Mouse (Mus musculus): Measurements from ENCODE around the gene Gart. TPM values are rescaled to one million over a fixed set of nuclear protein-coding genes. Genes with fewer than 3 reads are reported as not detected.
A peak's percentile ranks its signal among the peaks of the same experiment; 100 is the strongest.

The Gart gene
- total RNA-seq, 1 experiment from 2014 or later: 124 TPM

GRCm38 (mm10) chr16:91609501-91610245 lies 37.1 kb downstream of the Gart start:
- peak; percentile 64 for DNase-seq

GRCm38 (mm10) chr16:91606958-91607357 lies 39.8 kb downstream of the Gart start:
- no peak for DNase-seq

- peak; percentile 24 for DNase-seq
These were observed 41.6 kb downstream of the Gart start for GRCm38 (mm10) chr16:91605156-91605555.

GRCm38 (mm10) chr16:91601693-91602092 lies 45.1 kb downstream of the Gart start:
- no peak for DNase-seq

- DNase-seq: no peak
These were observed 45.7 kb downstream of the Gart start for GRCm38 (mm10) chr16:91601081-91601480.

- no peak for DNase-seq
These were observed 47.5 kb downstream of the Gart start for GRCm38 (mm10) chr16:91599242-91599641.

GRCm38 (mm10) chr16:91597672-91598010 lies 49.1 kb downstream of the Gart start, which contains the start of gene Tmem50b:
TSS of gene Tmem50b (minus strand) at chr16:91597800.
- peak; percentile 99 for DNase-seq

- no peak for DNase-seq
These were observed 49.7 kb downstream of the Gart start for GRCm38 (mm10) chr16:91596779-91597671.

- no peak for DNase-seq
These were observed 50.4 kb downstream of the Gart start for GRCm38 (mm10) chr16:91596397-91596778.

GRCm38 (mm10) chr16:91595076-91595475 lies 51.7 kb downstream of the Gart start:
- peak; percentile 31 for DNase-seq

GRCm38 (mm10) chr16:91593262-91593661 lies 53.5 kb downstream of the Gart start:
- DNase-seq: no peak

- DNase-seq: no peak
These were observed 54.6 kb downstream of the Gart start for GRCm38 (mm10) chr16:91592162-91592561.

- no peak for DNase-seq
These were observed 58.0 kb downstream of the Gart start for GRCm38 (mm10) chr16:91588703-91589102.

GRCm38 (mm10) chr16:91587730-91588453 lies 58.9 kb downstream of the Gart start:
- no peak for DNase-seq

- no peak for DNase-seq
These were observed 60.5 kb downstream of the Gart start for GRCm38 (mm10) chr16:91586244-91586643.

- no peak for DNase-seq
These were observed 61.1 kb downstream of the Gart start for GRCm38 (mm10) chr16:91585617-91586016.

- no peak for DNase-seq
These were observed 64.4 kb downstream of the Gart start for GRCm38 (mm10) chr16:91582307-91582706.

GRCm38 (mm10) chr16:91578980-91579720 lies 67.6 kb downstream of the Gart start:
- no peak for DNase-seq

GRCm38 (mm10) chr16:91575151-91575550 lies 71.6 kb downstream of the Gart start:
- no peak for DNase-seq

All from adrenal gland, postnatal 25 days (tissue).